Mouse (Mus musculus) heart, adult 8-10 months (tissue): ENCODE results near the gene Hmgb3. TPM values are rescaled to one million over a fixed set of nuclear protein-coding genes. Genes with fewer than 3 reads are reported as not detected.

Experiments
- DNase-seq: peaks from one replicate; pipeline ENCODE4 v3.0.0; 2022; ENCODE audit warnings: low spot score
- microRNA-seq: library from miRNA; unstranded; fragments of <30 nt; microRNA quantifications from one replicate; pipeline ENCODE4 v1.2.0, GENCODE M21; 2022
- total RNA-seq, 4 experiments: library from RNA; stranded (reverse); gene quantifications; 2 replicates each; pipeline ENCODE4 v1.2.4; 2022

Hmgb3 gene
- total RNA-seq, 4 experiments from 2014 or later: 56.9 to 90.2 (median 62.2) TPM

GRCm38 (mm10) chrX:71589181-71589580 is 33.5 kb downstream of the Hmgb3 start:
- DNase-seq: no peak

GRCm38 (mm10) chrX:71601052-71601611 is 45.4 kb downstream of the Hmgb3 start:
- peak; percentile 4 for DNase-seq

Small RNAs within 50 kb of the gene (microRNA-seq; reads per million reads assigned to microRNA genes)
- gene Gm23945: not detected

Other genes starting within 250 kb of the Hmgb3 start
- 10 to 100 TPM; 22.9 to 24.9 (median 24.0) TPM for gene Mtmr1, start 191.2 kb upstream of the Hmgb3 start, total RNA-seq
- 10 to 100 TPM; 63.9 to 73.7 (median 70.0) TPM for gene Cd99l2, start 63.1 kb upstream of the Hmgb3 start, total RNA-seq
- not detected for gene Gpr50, start 107.7 kb downstream of the Hmgb3 start, total RNA-seq